ENCODE assay signal across 27 mouse cellular contexts in genomic region chr14:68196201-68196600, GRCm38 (mm10).
"Had no signal": no experiment of that assay in that cellular context is flagged by ENCODE, and none has a peak within 500 bp of the region (broad histone marks: within the 10 kb centered on the region; RNA-seq: fewer than 3 reads in every experiment).

No protein-coding gene starts in this region.

- H3K27ac ChIP-seq: heart, adult 2 months; heart, embryonic 13.5 days; heart, embryonic 15.5 days; hindbrain, postnatal 0 days; kidney, embryonic 15.5 days; kidney, postnatal 0 days; left cerebral cortex, adult 2 months; limb, embryonic 10.5 days; limb, embryonic 12.5 days; liver, embryonic 13.5 days; liver, embryonic 15.5 days had no signal

- H3K9me3 ChIP-seq: heart, embryonic 13.5 days; heart, embryonic 15.5 days; hindbrain, embryonic 15.5 days; kidney, embryonic 15.5 days; limb, embryonic 10.5 days; limb, embryonic 12.5 days; liver, embryonic 13.5 days; liver, embryonic 15.5 days had no signal

- H3K36me3 ChIP-seq: heart, embryonic 13.5 days; heart, embryonic 15.5 days; hindbrain, embryonic 15.5 days; kidney, embryonic 15.5 days; limb, embryonic 10.5 days; limb, embryonic 12.5 days; liver, embryonic 13.5 days; liver, embryonic 15.5 days had no signal

- ATAC-seq: hindbrain, postnatal 0 days; intestine, embryonic 16.5 days had no signal

- H3K9ac ChIP-seq: heart, embryonic 13.5 days; heart, embryonic 15.5 days; hindbrain, embryonic 15.5 days; kidney, embryonic 15.5 days; limb, embryonic 12.5 days; liver, embryonic 13.5 days; liver, embryonic 15.5 days had no signal

- H3K4me2 ChIP-seq: heart, embryonic 11.5 days; heart, embryonic 13.5 days; heart, embryonic 15.5 days; hindbrain, embryonic 15.5 days; kidney, embryonic 15.5 days; limb, embryonic 12.5 days; liver, embryonic 11.5 days; liver, embryonic 13.5 days; liver, embryonic 15.5 days had no signal

- H3K4me3 ChIP-seq: heart, adult 2 months; heart, embryonic 13.5 days; heart, embryonic 15.5 days; hindbrain, embryonic 15.5 days; kidney, embryonic 15.5 days; left cerebral cortex, adult 2 months; limb, embryonic 10.5 days; limb, embryonic 12.5 days; liver, embryonic 13.5 days; liver, embryonic 15.5 days had no signal

- H3K4me1 ChIP-seq: heart, embryonic 15.5 days; liver, embryonic 13.5 days; liver, embryonic 15.5 days had no signal

- DNase-seq: gastrocnemius, postnatal 14 days; gastrocnemius, postnatal 36 days; heart, adult 2 months; heart, postnatal 14 days; heart, postnatal 36 days; kidney, adult 11 months; kidney, adult 2 months; kidney, adult 9 months; kidney, postnatal 14 days; kidney, postnatal 36 days; layer of hippocampus, adult 9-11 months; layer of hippocampus, postnatal 36 days; liver; liver, embryonic 13.5 days had no signal

- H3K27me3 ChIP-seq: hindbrain, embryonic 15.5 days; liver, embryonic 13.5 days; liver, embryonic 15.5 days had no signal
